Mouse (Mus musculus) retina, embryonic 14.5 days (tissue): ENCODE results near the gene Spaca1.
A peak's percentile ranks its signal among the peaks of the same experiment; 100 is the strongest.
"Not testable (repeated sequence)": the region's sequence is repeated elsewhere in the genome, so short reads cannot be mapped to it uniquely, and the experiment has no call there.

Experiments
- DNase-seq: peaks from one replicate; pipeline ENCODE4 v3.0.0-alpha.2; 2015; ENCODE audit warnings: low spot score

Spaca1 gene

DNA sequence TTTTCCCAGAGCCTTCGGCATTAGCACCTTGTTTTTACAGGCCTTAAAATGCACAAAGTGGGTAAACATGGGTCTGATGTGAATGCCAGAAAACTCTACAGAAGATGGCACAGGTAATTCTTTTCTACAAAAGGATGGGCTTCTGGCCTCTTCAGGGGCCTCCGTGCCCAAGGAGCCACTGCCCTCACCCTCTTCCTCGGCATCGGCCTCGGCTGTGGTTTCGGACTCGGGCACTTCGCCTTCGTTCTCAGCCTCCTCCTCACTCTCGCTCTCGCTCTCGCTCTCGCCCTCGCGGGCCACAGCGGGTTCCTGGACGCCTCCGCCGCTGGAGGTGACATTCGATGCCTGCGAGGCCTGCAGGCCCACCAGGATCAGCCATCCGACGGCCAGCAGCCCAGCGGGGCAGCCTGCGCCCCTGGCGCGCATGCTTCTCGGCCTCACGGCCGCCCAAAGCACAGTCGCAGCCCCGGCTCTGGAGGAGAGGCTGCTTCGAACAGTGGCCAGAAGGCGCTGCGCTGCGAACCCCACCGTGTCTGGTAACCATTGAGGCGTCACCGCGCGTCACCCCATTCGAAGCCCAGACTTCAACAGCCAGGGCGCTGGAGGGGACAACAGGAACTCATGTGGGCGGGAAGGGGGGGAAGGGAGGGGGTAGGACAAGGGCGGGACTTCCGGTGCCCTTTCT, at the start of gene Spaca1:
Spaca1 (minus strand) TSS at position 621 of the 685 bp plus-strand sequence.
- DNase-seq: peak; percentile 10

GRCm38 (mm10) chr4:34087286-34087685, 37.3 kb upstream of the Spaca1 start:
- not testable (repeated sequence) for DNase-seq

DNA sequence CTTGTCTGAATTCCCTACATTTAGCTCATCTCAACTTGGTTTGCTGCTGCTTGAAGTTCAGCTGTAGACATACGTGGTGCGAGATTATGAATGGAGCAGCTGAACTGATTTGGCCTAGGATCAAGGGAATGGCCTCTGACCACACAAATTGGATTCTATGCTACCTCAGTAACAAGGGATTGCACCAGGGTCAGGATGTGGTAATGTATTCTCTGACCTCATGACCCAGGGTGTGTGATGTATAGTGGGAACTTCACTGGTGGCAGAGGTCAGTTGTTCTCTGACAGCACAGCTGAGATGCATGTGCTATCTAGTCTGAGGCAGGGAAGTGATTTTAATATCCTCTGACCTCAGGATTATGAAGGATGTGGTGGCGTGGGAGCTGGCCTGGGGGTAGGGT, 31.1 kb upstream of the Spaca1 start:
- DNase-seq: no peak

DNA sequence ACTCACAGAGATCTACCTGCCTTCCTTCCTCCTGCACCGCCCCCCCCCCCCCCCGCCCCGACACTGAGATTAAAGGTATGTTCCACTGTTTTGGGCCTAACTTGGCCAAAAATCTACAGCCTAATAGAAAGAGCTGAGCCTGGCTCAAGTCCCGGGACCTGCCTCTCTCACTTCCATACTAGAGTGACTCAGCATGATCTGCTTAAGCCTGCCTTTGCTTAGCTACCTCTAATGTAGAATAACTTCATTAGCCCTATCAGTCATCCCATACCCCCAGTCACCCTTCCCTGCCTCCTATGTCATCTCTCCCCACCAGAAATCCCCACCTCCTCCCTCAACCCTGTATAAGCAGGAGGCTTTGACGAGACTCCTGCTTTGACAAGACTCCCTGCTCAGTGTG, 19.0 kb upstream of the Spaca1 start:
- DNase-seq: no peak

DNA sequence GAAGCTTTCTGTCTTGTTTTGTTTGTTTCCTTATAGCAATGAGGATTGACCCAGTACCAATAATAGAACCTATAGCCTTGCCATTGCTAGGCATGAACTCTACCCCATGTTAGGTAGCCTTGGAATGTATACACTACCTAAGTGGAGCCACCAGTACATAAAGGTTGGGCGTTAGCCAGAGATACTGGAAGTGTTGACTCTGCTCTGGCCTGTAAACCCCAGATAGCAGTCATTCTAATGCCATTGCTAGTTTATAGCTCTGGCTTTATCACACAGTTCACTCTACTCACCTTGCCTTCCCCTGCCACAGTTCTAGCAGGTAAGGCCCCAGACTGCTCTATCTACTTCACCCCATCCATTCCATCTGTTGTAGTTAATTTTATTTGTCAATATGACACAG, 8.3 kb upstream of the Spaca1 start:
- no peak for DNase-seq

GRCm38 (mm10) chr4:34026771-34027170, 23.2 kb downstream of the Spaca1 start:
- DNase-seq: no peak

- peak; percentile 30 for DNase-seq
Measured at GRCm38 (mm10) chr4:34021456-34021855, 28.5 kb downstream of the Spaca1 start.

DNA sequence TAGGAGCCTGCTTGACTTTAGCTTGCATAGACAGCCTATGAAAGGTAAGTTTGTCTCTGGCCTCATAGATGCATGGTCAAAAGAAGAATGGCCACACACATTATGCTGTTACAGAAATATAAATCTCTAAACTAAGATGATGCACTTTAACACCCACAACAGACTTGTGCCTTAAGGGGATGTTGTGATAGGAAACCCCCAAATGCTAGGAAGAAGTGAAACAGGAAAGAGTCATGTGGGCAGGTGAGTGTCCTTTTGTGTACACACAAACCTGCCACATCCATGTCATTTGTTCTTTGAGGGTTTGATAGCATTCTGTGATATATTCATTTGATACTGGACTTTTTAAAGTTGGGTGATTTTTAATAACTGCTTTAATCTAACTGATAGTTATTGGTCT, 53.6 kb downstream of the Spaca1 start:
- DNase-seq: no peak

GRCm38 (mm10) chr4:33992687-33993086, 57.3 kb downstream of the Spaca1 start:
- no peak for DNase-seq

GRCm38 (mm10) chr4:33988466-33989089, 61.4 kb downstream of the Spaca1 start:
- no peak for DNase-seq
